ENCODE assay signal across 17 mouse cellular contexts in the genomic region with DNA sequence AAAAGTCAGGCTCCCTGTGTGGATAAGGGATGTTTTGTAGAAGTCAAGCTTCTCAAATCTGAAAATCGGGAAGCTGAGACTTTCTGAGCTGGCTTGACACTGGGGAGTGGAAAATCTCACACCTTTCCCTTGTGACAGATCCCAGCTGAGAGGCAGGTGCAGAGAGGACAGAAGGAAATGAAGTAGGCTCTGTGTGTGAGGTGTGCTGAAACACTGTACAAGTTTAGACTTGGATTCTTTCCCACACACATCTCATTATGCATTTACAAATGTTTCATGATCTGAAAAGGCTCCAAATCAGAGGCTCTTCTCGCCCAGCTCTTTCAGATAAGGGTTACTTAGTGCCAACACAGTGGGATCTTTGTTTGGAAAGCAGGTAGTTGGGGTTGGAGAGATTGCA.
"Had no signal": no experiment of that assay in that cellular context is flagged by ENCODE, and none has a peak within 500 bp of the region (broad histone marks: within the 10 kb centered on the region; RNA-seq: fewer than 3 reads in every experiment).

No protein-coding gene starts in this region.

- H3K36me3 ChIP-seq: midbrain, embryonic 10.5 days; midbrain, embryonic 12.5 days; neural tube, embryonic 13.5 days; neural tube, embryonic 15.5 days had no signal

- H3K9ac ChIP-seq: lung, embryonic 14.5 days; midbrain, embryonic 12.5 days; neural tube, embryonic 13.5 days; neural tube, embryonic 15.5 days had no signal

- H3K27me3 ChIP-seq: midbrain, embryonic 12.5 days; neural tube, embryonic 13.5 days; neural tube, embryonic 15.5 days had no signal

- ATAC-seq: midbrain, embryonic 16.5 days had no signal

- H3K4me3 ChIP-seq: midbrain, embryonic 10.5 days; midbrain, embryonic 12.5 days; myocyte; neural tube, embryonic 13.5 days; neural tube, embryonic 15.5 days had no signal

- H3K27ac ChIP-seq: midbrain, embryonic 10.5 days; midbrain, embryonic 12.5 days; neural tube, embryonic 13.5 days; neural tube, embryonic 15.5 days had no signal

- H3K4me1 ChIP-seq: midbrain, embryonic 10.5 days had no signal

- DNase-seq: lung, adult 18-20 months; lung, embryonic 14.5 days; lung, postnatal 10 days; lung, postnatal 4 days; midbrain, embryonic 14.5 days; retina, postnatal 1 day; right cerebral cortex, adult 18-20 months; spleen, adult 18-20 months; thymus, adult 18-20 months; thymus, postnatal 14 days; thymus, postnatal 36 days had no signal

- H3K4me2 ChIP-seq: lung, embryonic 14.5 days; midbrain, embryonic 12.5 days; neural tube, embryonic 13.5 days; neural tube, embryonic 15.5 days had no signal

- H3K9me3 ChIP-seq: midbrain, embryonic 10.5 days; midbrain, embryonic 12.5 days; neural tube, embryonic 13.5 days; neural tube, embryonic 15.5 days had no signal
